Mouse (Mus musculus): ENCODE results near the gene 4930402H24Rik.

DNA sequence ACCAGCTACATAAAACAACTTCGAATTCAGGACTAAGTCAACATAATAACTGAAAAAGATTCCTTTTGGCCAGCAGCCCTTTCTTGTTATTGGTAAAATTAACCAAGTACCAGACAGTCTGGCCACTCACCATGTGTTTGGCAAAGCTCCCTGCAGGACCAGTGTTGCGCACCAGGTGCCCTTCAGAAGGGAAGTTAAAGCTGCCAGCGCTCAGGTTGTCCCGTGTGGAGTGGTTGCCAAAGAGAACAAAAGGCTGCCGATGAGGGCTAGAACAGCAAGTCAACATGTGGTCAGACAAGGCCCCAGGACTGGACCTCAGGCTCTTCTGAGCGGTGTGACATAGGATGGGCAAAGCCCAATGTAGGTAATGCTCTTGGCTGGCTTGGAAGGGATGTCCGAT, 114.5 kb downstream of the 4930402H24Rik start:
- TF ChIP-seq MAZ (IDR thresholded peaks at IDR 0.05; ENCODE audit: low read depth, low read length): no peak
- TF ChIP-seq UBTF (IDR thresholded peaks at IDR 0.05; ENCODE audit: borderline replicate concordance, insufficient read depth, low read depth, low read length): no peak
- TF ChIP-seq JUND (IDR thresholded peaks at IDR 0.05; ENCODE audit: low read depth, low read length): no peak
- no peak for TF ChIP-seq CTCF (IDR thresholded peaks at IDR 0.05 in 2 of 3, conservative IDR thresholded peaks at IDR 0.05 in 1 of 3; ENCODE audit: control insufficient read depth in 1 of 3, insufficient read depth in 1 of 3, low read depth in 2 of 3, low read length in 3 of 3, poor library complexity in 1 of 3, severe bottlenecking in 1 of 3)
- no peak for TF ChIP-seq TBP (IDR thresholded peaks at IDR 0.05; ENCODE audit: low read depth, low read length)
- TF ChIP-seq MAX (IDR thresholded peaks at IDR 0.05; ENCODE audit: low read length): no peak
- TF ChIP-seq RAD21 (IDR thresholded peaks at IDR 0.05; ENCODE audit: low read depth, low read length): no peak
- TF ChIP-seq KAT2A (conservative IDR thresholded peaks at IDR 0.05; ENCODE audit: low read depth, low read length): no peak
- no peak for TF ChIP-seq RCOR1 (IDR thresholded peaks at IDR 0.05; ENCODE audit: low read depth, low read length)
- TF ChIP-seq POLR2A (IDR thresholded peaks at IDR 0.05; ENCODE audit: control insufficient read depth in 1 of 2, insufficient read depth in 1 of 2, low read depth in 1 of 2, low read length in 2 of 2, poor library complexity in 1 of 2): no peak
